Mouse (Mus musculus) lung, adult 18-20 months (tissue): ENCODE results near the gene Bsnd.

Experiments used
- DNase-seq, 2 experiments: peaks; one replicate each; pipeline ENCODE4 v3.0.0; 2022; ENCODE audit warnings: mixed read lengths in 2 of 2

Bsnd gene

GRCm38 (mm10) chr4:106492116-106492515 is at the start of gene Bsnd:
TSS of gene Bsnd (minus strand) at chr4:106492283.
- no peak for DNase-seq

- no peak for DNase-seq
Observed at GRCm38 (mm10) chr4:106541491-106541890, 49.4 kb upstream of the Bsnd start.

GRCm38 (mm10) chr4:106539756-106540155 is 47.7 kb upstream of the Bsnd start:
- DNase-seq = no peak

GRCm38 (mm10) chr4:106534256-106534655 is 42.2 kb upstream of the Bsnd start:
- DNase-seq = no peak

GRCm38 (mm10) chr4:106533421-106534080 is 41.5 kb upstream of the Bsnd start:
- no peak for DNase-seq

GRCm38 (mm10) chr4:106530113-106530482 is 38.0 kb upstream of the Bsnd start:
- no peak for DNase-seq

GRCm38 (mm10) chr4:106529375-106530112 is 37.5 kb upstream of the Bsnd start:
- peak; percentile 85 to 89 for DNase-seq

GRCm38 (mm10) chr4:106527856-106528547 is 35.9 kb upstream of the Bsnd start:
- no peak for DNase-seq

GRCm38 (mm10) chr4:106525001-106525400 is 32.9 kb upstream of the Bsnd start:
- DNase-seq = no peak

GRCm38 (mm10) chr4:106524131-106524530 is 32.0 kb upstream of the Bsnd start:
- DNase-seq = no peak

- no peak for DNase-seq
Observed at GRCm38 (mm10) chr4:106522547-106522946, 30.5 kb upstream of the Bsnd start.

- DNase-seq = no peak
Observed at GRCm38 (mm10) chr4:106514606-106515005, 22.5 kb upstream of the Bsnd start.

GRCm38 (mm10) chr4:106509888-106510287 is 17.8 kb upstream of the Bsnd start:
- DNase-seq = no peak

GRCm38 (mm10) chr4:106505453-106506058 is 13.5 kb upstream of the Bsnd start:
- DNase-seq = peak; percentile 20 to 44

GRCm38 (mm10) chr4:106503578-106503977 is 11.5 kb upstream of the Bsnd start:
- no peak for DNase-seq

GRCm38 (mm10) chr4:106500066-106500465 is 8.0 kb upstream of the Bsnd start:
- DNase-seq = no peak

GRCm38 (mm10) chr4:106498471-106498844 is 6.4 kb upstream of the Bsnd start:
- DNase-seq = no peak

- DNase-seq = no peak
Observed at GRCm38 (mm10) chr4:106497776-106498470, 5.8 kb upstream of the Bsnd start.

- DNase-seq = no peak
Observed at GRCm38 (mm10) chr4:106496833-106497232, 4.8 kb upstream of the Bsnd start.

GRCm38 (mm10) chr4:106493639-106494038 is 1.6 kb upstream of the Bsnd start:
- no peak for DNase-seq

- no peak for DNase-seq
Observed at GRCm38 (mm10) chr4:106490620-106491019, 1.5 kb downstream of the Bsnd start.

- no peak for DNase-seq
Observed at GRCm38 (mm10) chr4:106483831-106484230, 8.3 kb downstream of the Bsnd start.

GRCm38 (mm10) chr4:106483215-106483727 is 8.8 kb downstream of the Bsnd start:
- DNase-seq = no peak
